Mouse (Mus musculus) spleen, adult 2 months (tissue): Measurements from ENCODE around the gene Nmral1. TPM values are rescaled to one million over a fixed set of nuclear protein-coding genes. Genes with fewer than 3 reads are reported as not detected.

Source experiments
- DNase-seq, 2 experiments: peaks; one replicate each; pipeline versions ENCODE4 v3.0.0 to v3.0.0-alpha.2; 2012 to 2021; ENCODE audit warnings: low spot score in 2 of 2, low read depth in 1 of 2
- H3K27ac ChIP-seq: fragments of 200-500 bp; 2 replicates; pipeline ENCODE4 v1.5.1; 2012; ENCODE audit warnings: low read length, inconsistent platforms; ENCODE audit not compliant: insufficient read depth
- H3K27me3 ChIP-seq: fragments of 200-500 bp; 2 replicates; pipeline ENCODE4 v1.6.1; 2012; ENCODE audit warnings: mild to moderate bottlenecking, moderate library complexity, low read length, inconsistent platforms; ENCODE audit not compliant: control insufficient read depth, insufficient read depth
- H3K36me3 ChIP-seq: fragments of 200-500 bp; 2 replicates; pipeline ENCODE4 v1.6.1; 2012; ENCODE audit warnings: mild to moderate bottlenecking, low read length, inconsistent platforms; ENCODE audit not compliant: control insufficient read depth, insufficient read depth
- H3K4me1 ChIP-seq: fragments of 200-500 bp; 2 replicates; pipeline ENCODE4 v1.6.1; 2011; ENCODE audit warnings: inconsistent platforms; ENCODE audit not compliant: control insufficient read depth, insufficient read depth, insufficient read length
- H3K4me3 ChIP-seq: fragments of 200-500 bp; 2 replicates; pipeline ENCODE4 v1.5.1; 2011; ENCODE audit warnings: mild to moderate bottlenecking, inconsistent platforms; ENCODE audit not compliant: insufficient read depth, insufficient read length; ENCODE audit errors: extremely low read depth
- CTCF ChIP-seq: fragments of 200-500 bp; IDR thresholded peaks from 2 replicates; pipeline ENCODE4 v1.5.1; 2011; ENCODE audit warnings: mild to moderate bottlenecking, inconsistent platforms; ENCODE audit not compliant: insufficient read depth, insufficient read length, insufficient replicate concordance; ENCODE audit errors: extremely low read depth
- POLR2A ChIP-seq: fragments of 200-500 bp; IDR thresholded peaks from 2 replicates; pipeline ENCODE4 v1.6.1; 2011; ENCODE audit warnings: low read depth, low read length, inconsistent platforms
- WGBS: fragments of 180-500 bp; shearing (Covaris S2); methylation state at CpG from one replicate; pipeline ENCODE4 v1.1.7; 2018; 5-methylcytosine and 5-hydroxymethylcytosine counted together
- polyA plus RNA-seq: library from polyadenylated mRNA; depleted of rRNA; stranded (reverse); fragments of >200 nt; gene quantifications from 2 replicates; pipeline ENCODE4 v1.2.3, GENCODE M21; 2012

Nmral1 gene
- polyA plus RNA-seq, 1 experiment: 8.7 TPM

GRCm38 (mm10) chr16:4727526-4727925, 8.4 kb upstream of the Nmral1 start:
- no peak overlapping the region for H3K27ac ChIP-seq
- WGBS: 70% methylated on average over 1 of the region's 1 CpGs
- no peak for TF ChIP-seq CTCF
- TF ChIP-seq POLR2A: no peak
- no peaks in the 10 kb centered on the region for H3K27me3 ChIP-seq
- H3K4me1 ChIP-seq: peaks cover 14% of the 10 kb centered on the region
- H3K36me3 ChIP-seq: no peaks in the 10 kb centered on the region
- DNase-seq: no peak
- no peak overlapping the region for H3K4me3 ChIP-seq

GRCm38 (mm10) chr16:4726528-4727128, 7.5 kb upstream of the Nmral1 start:
- Histone ChIP-seq H3K4me3 (peak overlapping the region; percentile 97), H3K36me3 (no peaks in the 10 kb centered on the region), H3K4me1 (peaks cover 16% of the 10 kb centered on the region), H3K27me3 (no peaks in the 10 kb centered on the region), H3K27ac (peak overlapping the region; percentile 92)
- under 1% methylated on average over 40 of the region's 40 CpGs for WGBS
- TF ChIP-seq CTCF (no peak), POLR2A (no peak)
- DNase-seq: peak in 1 of 2 experiments; percentile 47

- Histone ChIP-seq H3K36me3 (no peaks in the 10 kb centered on the region), H3K27me3 (no peaks in the 10 kb centered on the region), H3K4me1 (peaks cover 13% of the 10 kb centered on the region), H3K4me3 (peak within 1 kb of the TSS; percentile 97), H3K27ac (peak within 1 kb of the TSS; percentile 92)
- WGBS: 4% methylated on average over 35 of the region's 35 CpGs
- no peak for TF ChIP-seq CTCF
- peak; percentile 95 for TF ChIP-seq POLR2A
- peak; percentile 76 to 95 for DNase-seq
These were observed 6.8 kb upstream of the Nmral1 start, which contains the start of gene Hmox2 for GRCm38 (mm10) chr16:4725780-4726527. Gene Hmox2, plus strand, starts transcription at chr16:4726361.

GRCm38 (mm10) chr16:4725266-4725665, 6.1 kb upstream of the Nmral1 start:
- H3K36me3 ChIP-seq: no peaks in the 10 kb centered on the region
- 95% methylated on average over 4 of the region's 4 CpGs for WGBS
- no peak for DNase-seq
- TF ChIP-seq POLR2A (no peak), CTCF (no peak)
- H3K4me1 ChIP-seq: peaks cover 13% of the 10 kb centered on the region
- H3K27me3 ChIP-seq: no peaks in the 10 kb centered on the region
- H3K4me3 ChIP-seq: no peak overlapping the region
- H3K27ac ChIP-seq: no peak overlapping the region

GRCm38 (mm10) chr16:4722915-4723209, 3.7 kb upstream of the Nmral1 start:
- Histone ChIP-seq H3K27me3 (no peaks in the 10 kb centered on the region), H3K4me3 (no peak overlapping the region), H3K36me3 (no peaks in the 10 kb centered on the region), H3K4me1 (peaks cover 10% of the 10 kb centered on the region), H3K27ac (peak overlapping the region; percentile 72)
- no peak for TF ChIP-seq POLR2A
- TF ChIP-seq CTCF: no peak
- WGBS: 31% methylated on average over 3 of the region's 3 CpGs
- DNase-seq: no peak

- no peak for TF ChIP-seq CTCF
- TF ChIP-seq POLR2A: no peak
- DNase-seq: no peak
- H3K36me3 ChIP-seq: no peaks in the 10 kb centered on the region
- 29% methylated on average over 7 of the region's 7 CpGs for WGBS
- H3K4me1 ChIP-seq: peaks cover 9% of the 10 kb centered on the region; the same call in 1 of the 2 replicates
- H3K27me3 ChIP-seq: no peaks in the 10 kb centered on the region
- H3K4me3 ChIP-seq: no peak overlapping the region
- H3K27ac ChIP-seq: peak overlapping the region; percentile 72
These were observed 3.2 kb upstream of the Nmral1 start for GRCm38 (mm10) chr16:4722128-4722914.

GRCm38 (mm10) chr16:4717866-4718265, 1.3 kb downstream of the Nmral1 start:
- Histone ChIP-seq H3K36me3 (peaks cover 3% of the 10 kb centered on the region), H3K27ac (no peak overlapping the region), H3K4me1 (peaks cover 5% of the 10 kb centered on the region; the same call in 1 of the 2 replicates), H3K4me3 (no peak overlapping the region), H3K27me3 (no peaks in the 10 kb centered on the region)
- no peak for DNase-seq
- TF ChIP-seq POLR2A: no peak
- no peak for TF ChIP-seq CTCF
- 27% methylated on average over 3 of the region's 3 CpGs for WGBS
